In genomic region chr12:70868190-70868987, GRCm38 (mm10) we compare ENCODE assay signal across 10 mouse cellular contexts. TPM values are rescaled to one million over a fixed set of nuclear protein-coding genes. Genes with fewer than 3 reads are reported as not detected.
DNase-seq lines count a peak whose midpoint lies in the region; ATAC-seq and TF ChIP-seq lines count a peak whose summit lies in the region.
"Had no signal": no experiment of that assay in that cellular context is flagged by ENCODE, and none has a peak within 500 bp of the region (broad histone marks: within the 10 kb centered on the region; RNA-seq: fewer than 3 reads in every experiment).

No protein-coding gene starts in this region.

- no peaks in the 10 kb centered on the region for H3K27me3 ChIP-seq in heart, embryonic 10.5 days (ENCODE audit: insufficient read depth, poor library complexity, severe bottlenecking)
- no peaks in the 10 kb centered on the region for H3K27me3 ChIP-seq in lung, embryonic 16.5 days (ENCODE audit: control insufficient read depth, insufficient read depth, low read depth, low read length)
- H3K27me3 ChIP-seq in heart, embryonic 16.5 days (ENCODE audit: control insufficient read depth, insufficient read depth, low read length) = no peaks in the 10 kb centered on the region
- H3K27me3 ChIP-seq in midbrain, postnatal 0 days (ENCODE audit: insufficient read depth, low read length) = no peaks in the 10 kb centered on the region
- no peaks in the 10 kb centered on the region for H3K27me3 ChIP-seq in kidney, embryonic 14.5 days (ENCODE audit: control insufficient read depth, insufficient read depth, low read length)

- DNase-seq in heart, embryonic 10.5 days (ENCODE audit: low spot score) = no peak
- DNase-seq in heart, postnatal 4 days = no peak
- no peak for DNase-seq in lung, postnatal 25 days (ENCODE audit: low spot score)
- DNase-seq in midbrain, postnatal 0 days (ENCODE audit: low spot score) = peak; percentile 26
- DNase-seq in right cerebral cortex, postnatal 10 days (ENCODE audit: low spot score in 2 of 2) = no peak
- DNase-seq: adrenal gland, adult 2 months; layer of hippocampus, postnatal 36 days had no signal

- no peak overlapping the region for H3K4me2 ChIP-seq in lung, embryonic 16.5 days (ENCODE audit: low read depth, low read length)
- no peak overlapping the region for H3K4me2 ChIP-seq in heart, embryonic 16.5 days (ENCODE audit: low read depth, low read length)
- H3K4me2 ChIP-seq in midbrain, postnatal 0 days (ENCODE audit: low read depth, low read length, poor library complexity, severe bottlenecking) = no peak overlapping the region
- no peak overlapping the region for H3K4me2 ChIP-seq in kidney, embryonic 14.5 days (replicated peaks; ENCODE audit: low read depth, low read length)

- peaks cover 13% of the 10 kb centered on the region for H3K36me3 ChIP-seq in heart, embryonic 10.5 days
- H3K36me3 ChIP-seq in lung, embryonic 16.5 days (ENCODE audit: control insufficient read depth, insufficient read depth, low read length) = peaks cover 11% of the 10 kb centered on the region; the same call in 1 of the 2 replicates
- H3K36me3 ChIP-seq in heart, embryonic 16.5 days (ENCODE audit: control insufficient read depth, insufficient read depth) = peaks cover 5% of the 10 kb centered on the region; the same call in 1 of the 2 replicates
- no peaks in the 10 kb centered on the region for H3K36me3 ChIP-seq in midbrain, postnatal 0 days (ENCODE audit: insufficient read depth, low read length)
- peaks cover 4% of the 10 kb centered on the region; the same call in 1 of the 2 replicates for H3K36me3 ChIP-seq in kidney, embryonic 14.5 days (ENCODE audit: control insufficient read depth, insufficient read depth, low read length)

- WGBS in heart, embryonic 10.5 days = 71% methylated on average over 7 of the region's 7 CpGs
- WGBS in lung, embryonic 16.5 days = 27% methylated on average over 7 of the region's 7 CpGs
- 61% methylated on average over 7 of the region's 7 CpGs for WGBS in heart, embryonic 16.5 days
- 45% methylated on average over 7 of the region's 7 CpGs for WGBS in midbrain, postnatal 0 days
- WGBS in kidney, embryonic 14.5 days = 54% methylated on average over 7 of the region's 7 CpGs

- peaks cover 38% of the 10 kb centered on the region for H3K4me1 ChIP-seq in heart, embryonic 10.5 days
- H3K4me1 ChIP-seq in lung, embryonic 16.5 days (replicated peaks; ENCODE audit: control insufficient read depth, insufficient read depth, low read length) = peaks cover 15% of the 10 kb centered on the region
- peaks cover 18% of the 10 kb centered on the region for H3K4me1 ChIP-seq in heart, embryonic 16.5 days (ENCODE audit: control insufficient read depth, insufficient read depth, low read length)
- no peaks in the 10 kb centered on the region for H3K4me1 ChIP-seq in midbrain, postnatal 0 days (ENCODE audit: insufficient read depth, low read length)
- H3K4me1 ChIP-seq in kidney, embryonic 14.5 days (ENCODE audit: control insufficient read depth, insufficient read depth, low read length) = peaks cover 10% of the 10 kb centered on the region; the same call in 1 of the 2 replicates

- H3K27ac ChIP-seq in heart, embryonic 10.5 days = peak overlapping the region; percentile 42
- H3K27ac ChIP-seq in lung, embryonic 16.5 days (ENCODE audit: low read length) = peak overlapping the region; percentile 72
- peak overlapping the region; percentile 67 for H3K27ac ChIP-seq in heart, embryonic 16.5 days (ENCODE audit: low read length)
- no peak overlapping the region for H3K27ac ChIP-seq in midbrain, postnatal 0 days (ENCODE audit: low read depth, low read length)
- no peak overlapping the region for H3K27ac ChIP-seq in kidney, embryonic 14.5 days (ENCODE audit: low read depth, low read length)

- H3K4me3 ChIP-seq in heart, embryonic 10.5 days = no peak overlapping the region
- no peak overlapping the region for H3K4me3 ChIP-seq in lung, embryonic 16.5 days (ENCODE audit: low read length)
- H3K4me3 ChIP-seq in heart, embryonic 16.5 days (ENCODE audit: low read length) = no peak overlapping the region
- no peak overlapping the region for H3K4me3 ChIP-seq in midbrain, postnatal 0 days (ENCODE audit: low read depth, low read length)
- H3K4me3 ChIP-seq in kidney, embryonic 14.5 days (ENCODE audit: low read length) = no peak overlapping the region

- TF ChIP-seq CTCF in midbrain, postnatal 0 days (IDR thresholded peaks at IDR 0.05) = peak; percentile 53

- H3K9me3 ChIP-seq in heart, embryonic 10.5 days = no peaks in the 10 kb centered on the region
- H3K9me3 ChIP-seq in lung, embryonic 16.5 days (ENCODE audit: control insufficient read depth, low read length) = no peaks in the 10 kb centered on the region
- no peaks in the 10 kb centered on the region for H3K9me3 ChIP-seq in heart, embryonic 16.5 days (replicated peaks; ENCODE audit: control insufficient read depth, low read length)
- H3K9me3 ChIP-seq in midbrain, postnatal 0 days (ENCODE audit: low read length) = no peaks in the 10 kb centered on the region
- H3K9me3 ChIP-seq in kidney, embryonic 14.5 days (ENCODE audit: control insufficient read depth, low read length) = no peaks in the 10 kb centered on the region

- H3K9ac ChIP-seq in lung, embryonic 16.5 days (ENCODE audit: low read length) = no peak overlapping the region
- no peak overlapping the region for H3K9ac ChIP-seq in heart, embryonic 16.5 days (ENCODE audit: low read length)
- H3K9ac ChIP-seq in midbrain, postnatal 0 days (replicated peaks; ENCODE audit: low read length, poor library complexity, severe bottlenecking) = no peak overlapping the region
- no peak overlapping the region for H3K9ac ChIP-seq in kidney, embryonic 14.5 days (ENCODE audit: low read depth, low read length)

- peak; percentile 83 for ATAC-seq in lung, embryonic 16.5 days (ENCODE audit: low read depth)
- no peak for ATAC-seq in heart, embryonic 16.5 days (replicated peaks; ENCODE audit: extremely low read depth, insufficient read depth, low FRiP score)
- ATAC-seq in midbrain, postnatal 0 days (ENCODE audit: low FRiP score) = no peak
- no peak for ATAC-seq in kidney, embryonic 14.5 days (ENCODE audit: low FRiP score, low TSS enrichment)

RNA-seq across cellular contexts. Expression of gene Frmd6, which starts 43.1 kb away (rescaled TPM):
- polyA plus RNA-seq in heart, embryonic 10.5 days (2016; fragmentation: Nextera tagmentation; extraction: Ambion mirVana) = 20.1 and 20.4 TPM in 2 replicates
- 10 to 100 TPM; 40.0 to 42.1 TPM for total RNA-seq in heart, postnatal 4 days (2021)
- 36.4 and 38.9 TPM in 2 replicates for polyA plus RNA-seq in lung, embryonic 16.5 days (2015; fragmentation: Nextera tagmentation; extraction: Ambion mirVana)
- 25.7 and 27.7 TPM in 2 replicates for polyA plus RNA-seq in heart, embryonic 16.5 days (2015; fragmentation: Nextera tagmentation; extraction: Ambion mirVana)
- 7.2 and 8.9 TPM in 2 replicates for total RNA-seq in midbrain, postnatal 0 days (2014; rRNA removed)
- polyA plus RNA-seq in midbrain, postnatal 0 days (2015; fragmentation: Nextera tagmentation; extraction: Ambion mirVana) = 5.9 and 6.8 TPM in 2 replicates
- 10.8 and 17.4 TPM in 2 replicates for polyA plus RNA-seq in kidney, embryonic 14.5 days (2014; fragmentation: Nextera tagmentation; extraction: Ambion mirVana)

Comparison
In these comparisons a context has a peak if more than half of its experiments do, and no peak if none do; other contexts are left out.
1. H3K27ac ChIP-seq: peak in heart, embryonic 10.5 days (single experiment), lung, embryonic 16.5 days (single experiment) and heart, embryonic 16.5 days (single experiment); none in midbrain, postnatal 0 days (single experiment) and kidney, embryonic 14.5 days (single experiment).